Mouse (Mus musculus): ENCODE measurements around the gene Osbpl8. TPM values are rescaled to one million over a fixed set of nuclear protein-coding genes. Genes with fewer than 3 reads are reported as not detected.
"Not testable (repeated sequence)": the region's sequence is repeated elsewhere in the genome, so short reads cannot be mapped to it uniquely, and the experiment has no call there.

The Osbpl8 gene
- polyA plus RNA-seq, 1 experiment from 2014 or later = 23.7 TPM

GRCm38 (mm10) chr10:111216111-111216510 lies 51.6 kb downstream of the Osbpl8 start:
- Histone ChIP-seq H3K9me3 (ENCODE audit: control insufficient read depth, low read length) (no peaks in the 10 kb centered on the region), H3K9ac (replicated peaks; ENCODE audit: low read depth, low read length) (no peak overlapping the region), H3K4me3 (replicated peaks; ENCODE audit: low read length) (no peak overlapping the region), H3K4me1 (replicated peaks; ENCODE audit: control insufficient read depth, insufficient read depth, low read length) (no peaks in the 10 kb centered on the region), H3K27me3 (replicated peaks; ENCODE audit: control insufficient read depth, insufficient read depth, low read length) (no peaks in the 10 kb centered on the region), H3K4me2 (ENCODE audit: low read length) (no peak overlapping the region), H3K36me3 (ENCODE audit: control insufficient read depth, insufficient read depth) (no peaks in the 10 kb centered on the region), H3K27ac (ENCODE audit: low read length) (no peak overlapping the region)
- no peak for ATAC-seq
- 89% methylated on average over 3 of the region's 3 CpGs for WGBS

GRCm38 (mm10) chr10:111222535-111222934 lies 58.0 kb downstream of the Osbpl8 start:
- H3K4me1 ChIP-seq (replicated peaks; ENCODE audit: control insufficient read depth, insufficient read depth, low read length) = peaks cover 5% of the 10 kb centered on the region; the same call in 1 of the 2 replicates
- 84% methylated on average over 6 of the region's 6 CpGs for WGBS
- H3K4me3 ChIP-seq (replicated peaks; ENCODE audit: low read length) = no peak overlapping the region
- H3K4me2 ChIP-seq (ENCODE audit: low read length) = no peak overlapping the region
- no peak overlapping the region for H3K27ac ChIP-seq (ENCODE audit: low read length)
- no peaks in the 10 kb centered on the region for H3K27me3 ChIP-seq (replicated peaks; ENCODE audit: control insufficient read depth, insufficient read depth, low read length)
- ATAC-seq = no peak
- no peaks in the 10 kb centered on the region for H3K36me3 ChIP-seq (ENCODE audit: control insufficient read depth, insufficient read depth)
- no peak overlapping the region for H3K9ac ChIP-seq (replicated peaks; ENCODE audit: low read depth, low read length)
- no peaks in the 10 kb centered on the region for H3K9me3 ChIP-seq (ENCODE audit: control insufficient read depth, low read length)

- 29% methylated on average over 10 of the region's 10 CpGs for WGBS
- Histone ChIP-seq H3K36me3 (ENCODE audit: control insufficient read depth, insufficient read depth) (no peaks in the 10 kb centered on the region), H3K27me3 (replicated peaks; ENCODE audit: control insufficient read depth, insufficient read depth, low read length) (no peaks in the 10 kb centered on the region), H3K4me1 (replicated peaks; ENCODE audit: control insufficient read depth, insufficient read depth, low read length) (peaks cover 5% of the 10 kb centered on the region; the same call in 1 of the 2 replicates), H3K4me2 (ENCODE audit: low read length) (no peak overlapping the region), H3K4me3 (replicated peaks; ENCODE audit: low read length) (no peak overlapping the region), H3K9ac (replicated peaks; ENCODE audit: low read depth, low read length) (no peak overlapping the region), H3K9me3 (ENCODE audit: control insufficient read depth, low read length) (no peaks in the 10 kb centered on the region), H3K27ac (ENCODE audit: low read length) (no peak overlapping the region)
- peak; percentile 20; the same call in 1 of the 2 replicates for ATAC-seq
Measured at GRCm38 (mm10) chr10:111223218-111223830, 58.8 kb downstream of the Osbpl8 start.

GRCm38 (mm10) chr10:111224696-111225095 lies 60.1 kb downstream of the Osbpl8 start:
- Histone ChIP-seq H3K9ac (replicated peaks; ENCODE audit: low read depth, low read length) (no peak overlapping the region), H3K27me3 (replicated peaks; ENCODE audit: control insufficient read depth, insufficient read depth, low read length) (no peaks in the 10 kb centered on the region), H3K4me2 (ENCODE audit: low read length) (no peak overlapping the region), H3K27ac (ENCODE audit: low read length) (no peak overlapping the region), H3K9me3 (ENCODE audit: control insufficient read depth, low read length) (no peaks in the 10 kb centered on the region), H3K36me3 (ENCODE audit: control insufficient read depth, insufficient read depth) (no peaks in the 10 kb centered on the region), H3K4me3 (replicated peaks; ENCODE audit: low read length) (no peak overlapping the region), H3K4me1 (replicated peaks; ENCODE audit: control insufficient read depth, insufficient read depth, low read length) (peaks cover 5% of the 10 kb centered on the region; the same call in 1 of the 2 replicates)
- ATAC-seq = no peak
- 89% methylated on average over 4 of the region's 4 CpGs for WGBS

GRCm38 (mm10) chr10:111226508-111226907 lies 62.0 kb downstream of the Osbpl8 start:
- no peak overlapping the region for H3K9ac ChIP-seq (replicated peaks; ENCODE audit: low read depth, low read length)
- H3K4me1 ChIP-seq (replicated peaks; ENCODE audit: control insufficient read depth, insufficient read depth, low read length) = peaks cover 5% of the 10 kb centered on the region; the same call in 1 of the 2 replicates
- 25% methylated on average over 3 of the region's 3 CpGs for WGBS
- peak; percentile 54 for ATAC-seq
- H3K4me2 ChIP-seq (ENCODE audit: low read length) = no peak overlapping the region
- no peaks in the 10 kb centered on the region for H3K27me3 ChIP-seq (replicated peaks; ENCODE audit: control insufficient read depth, insufficient read depth, low read length)
- H3K4me3 ChIP-seq (replicated peaks; ENCODE audit: low read length) = no peak overlapping the region
- H3K9me3 ChIP-seq (ENCODE audit: control insufficient read depth, low read length) = no peaks in the 10 kb centered on the region
- no peak overlapping the region for H3K27ac ChIP-seq (ENCODE audit: low read length)
- H3K36me3 ChIP-seq (ENCODE audit: control insufficient read depth, insufficient read depth) = no peaks in the 10 kb centered on the region

GRCm38 (mm10) chr10:111232237-111232636 lies 67.7 kb downstream of the Osbpl8 start:
- H3K4me3 ChIP-seq (replicated peaks; ENCODE audit: low read length); ATAC-seq: not testable (repeated sequence)
- WGBS = 95% methylated on average over 7 of the region's 7 CpGs

GRCm38 (mm10) chr10:111233476-111234130 lies 69.1 kb downstream of the Osbpl8 start:
- Histone ChIP-seq H3K36me3 (ENCODE audit: control insufficient read depth, insufficient read depth) (no peaks in the 10 kb centered on the region), H3K4me2 (ENCODE audit: low read length) (no peak overlapping the region), H3K27ac (ENCODE audit: low read length) (no peak overlapping the region), H3K4me1 (replicated peaks; ENCODE audit: control insufficient read depth, insufficient read depth, low read length) (no peaks in the 10 kb centered on the region), H3K9me3 (ENCODE audit: control insufficient read depth, low read length) (no peaks in the 10 kb centered on the region), H3K27me3 (replicated peaks; ENCODE audit: control insufficient read depth, insufficient read depth, low read length) (no peaks in the 10 kb centered on the region), H3K4me3 (replicated peaks; ENCODE audit: low read length) (no peak overlapping the region), H3K9ac (replicated peaks; ENCODE audit: low read depth, low read length) (no peak overlapping the region)
- no peak for ATAC-seq
- 86% methylated on average over 6 of the region's 6 CpGs for WGBS

More at GRCm38 (mm10) chr10:111232237-111232636, 67.7 kb downstream of the Osbpl8 start:
- H3K9me3 ChIP-seq (ENCODE audit: control insufficient read depth, low read length); H3K9ac ChIP-seq (replicated peaks; ENCODE audit: low read depth, low read length); H3K36me3 ChIP-seq (ENCODE audit: control insufficient read depth, insufficient read depth); H3K27ac ChIP-seq (ENCODE audit: low read length); H3K4me2 ChIP-seq (ENCODE audit: low read length); H3K4me1 ChIP-seq (replicated peaks; ENCODE audit: control insufficient read depth, insufficient read depth, low read length); H3K27me3 ChIP-seq (replicated peaks; ENCODE audit: control insufficient read depth, insufficient read depth, low read length): not testable (repeated sequence)

- Histone ChIP-seq H3K4me2 (ENCODE audit: low read length) (no peak overlapping the region), H3K27me3 (replicated peaks; ENCODE audit: control insufficient read depth, insufficient read depth, low read length) (no peaks in the 10 kb centered on the region), H3K27ac (ENCODE audit: low read length) (no peak overlapping the region), H3K4me3 (replicated peaks; ENCODE audit: low read length) (no peak overlapping the region), H3K9ac (replicated peaks; ENCODE audit: low read depth, low read length) (no peak overlapping the region), H3K36me3 (ENCODE audit: control insufficient read depth, insufficient read depth) (no peaks in the 10 kb centered on the region), H3K4me1 (replicated peaks; ENCODE audit: control insufficient read depth, insufficient read depth, low read length) (no peaks in the 10 kb centered on the region), H3K9me3 (ENCODE audit: control insufficient read depth, low read length) (no peaks in the 10 kb centered on the region)
- no peak for ATAC-seq
- 84% methylated on average over 6 of the region's 6 CpGs for WGBS
Measured at GRCm38 (mm10) chr10:111234450-111235288, 70.1 kb downstream of the Osbpl8 start.

- ATAC-seq = no peak
- WGBS = 92% methylated on average over 6 of the region's 6 CpGs
- no peak overlapping the region for H3K9ac ChIP-seq (replicated peaks; ENCODE audit: low read depth, low read length)
- no peak overlapping the region for H3K4me3 ChIP-seq (replicated peaks; ENCODE audit: low read length)
- H3K27ac ChIP-seq (ENCODE audit: low read length) = no peak overlapping the region
- H3K36me3 ChIP-seq (ENCODE audit: control insufficient read depth, insufficient read depth) = no peaks in the 10 kb centered on the region
- H3K27me3 ChIP-seq (replicated peaks; ENCODE audit: control insufficient read depth, insufficient read depth, low read length) = no peaks in the 10 kb centered on the region
- no peaks in the 10 kb centered on the region for H3K9me3 ChIP-seq (ENCODE audit: control insufficient read depth, low read length)
- no peak overlapping the region for H3K4me2 ChIP-seq (ENCODE audit: low read length)
- H3K4me1 ChIP-seq (replicated peaks; ENCODE audit: control insufficient read depth, insufficient read depth, low read length) = no peaks in the 10 kb centered on the region
Measured at GRCm38 (mm10) chr10:111235289-111235570, 70.7 kb downstream of the Osbpl8 start.

All from forebrain, embryonic 16.5 days (tissue).